Mouse (Mus musculus): ENCODE measurements around the gene Opn4.

Opn4 gene

GRCm38 (mm10) chr14:34599941-34600340 is at the start of gene Opn4:
TSS of gene Opn4 (minus strand) at chr14:34600142.
- DNase-seq (ENCODE audit: low read depth, low spot score), result no peak

- DNase-seq (ENCODE audit: low read depth, low spot score), result no peak
These were observed 48.0 kb upstream of the Opn4 start for GRCm38 (mm10) chr14:34647870-34648475.

GRCm38 (mm10) chr14:34644140-34644539 is 44.2 kb upstream of the Opn4 start:
- no peak for DNase-seq (ENCODE audit: low read depth, low spot score)

- no peak for DNase-seq (ENCODE audit: low read depth, low spot score)
These were observed 35.8 kb upstream of the Opn4 start for GRCm38 (mm10) chr14:34635721-34636120.

GRCm38 (mm10) chr14:34635192-34635591 is 35.2 kb upstream of the Opn4 start:
- DNase-seq (ENCODE audit: low read depth, low spot score), result no peak

GRCm38 (mm10) chr14:34632722-34633448 is 32.9 kb upstream of the Opn4 start:
- DNase-seq (ENCODE audit: low read depth, low spot score), result peak; percentile 34

- DNase-seq (ENCODE audit: low read depth, low spot score), result no peak
These were observed 26.9 kb upstream of the Opn4 start for GRCm38 (mm10) chr14:34626824-34627223.

- peak; percentile 19 for DNase-seq (ENCODE audit: low read depth, low spot score)
These were observed 23.7 kb upstream of the Opn4 start for GRCm38 (mm10) chr14:34623531-34624210.

- DNase-seq (ENCODE audit: low read depth, low spot score), result no peak
These were observed 23.1 kb upstream of the Opn4 start for GRCm38 (mm10) chr14:34623074-34623473.

- peak; percentile 35 for DNase-seq (ENCODE audit: low read depth, low spot score)
These were observed 20.9 kb upstream of the Opn4 start for GRCm38 (mm10) chr14:34620611-34621376.

GRCm38 (mm10) chr14:34618808-34619207 is 18.9 kb upstream of the Opn4 start:
- no peak for DNase-seq (ENCODE audit: low read depth, low spot score)

GRCm38 (mm10) chr14:34616821-34617220 is 16.9 kb upstream of the Opn4 start:
- DNase-seq (ENCODE audit: low read depth, low spot score), result peak; percentile 50

GRCm38 (mm10) chr14:34615625-34616024 is 15.7 kb upstream of the Opn4 start:
- no peak for DNase-seq (ENCODE audit: low read depth, low spot score)

- DNase-seq (ENCODE audit: low read depth, low spot score), result no peak
These were observed 15.1 kb upstream of the Opn4 start for GRCm38 (mm10) chr14:34615082-34615481.

- no peak for DNase-seq (ENCODE audit: low read depth, low spot score)
These were observed 14.6 kb upstream of the Opn4 start for GRCm38 (mm10) chr14:34614551-34614950.

GRCm38 (mm10) chr14:34613523-34613922 is 13.6 kb upstream of the Opn4 start:
- DNase-seq (ENCODE audit: low read depth, low spot score), result no peak

- DNase-seq (ENCODE audit: low read depth, low spot score), result peak; percentile 34
These were observed 12.3 kb upstream of the Opn4 start for GRCm38 (mm10) chr14:34612222-34612621.

GRCm38 (mm10) chr14:34611591-34611990 is 11.6 kb upstream of the Opn4 start:
- no peak for DNase-seq (ENCODE audit: low read depth, low spot score)

GRCm38 (mm10) chr14:34601910-34602309 is 2.0 kb upstream of the Opn4 start:
- DNase-seq (ENCODE audit: low read depth, low spot score), result no peak

- DNase-seq (ENCODE audit: low read depth, low spot score), result no peak
These were observed 4.2 kb downstream of the Opn4 start for GRCm38 (mm10) chr14:34595596-34596255.

GRCm38 (mm10) chr14:34591741-34592535 is 8.0 kb downstream of the Opn4 start:
- no peak for DNase-seq (ENCODE audit: low read depth, low spot score)
